ENCODE assay signal across 10 mouse cellular contexts in genomic region chrX:109191436-109191835, GRCm38 (mm10). TPM values are rescaled to one million over a fixed set of nuclear protein-coding genes. Genes with fewer than 3 reads are reported as not detected.
A peak's percentile ranks its signal among the peaks of the same experiment; 100 is the strongest.
DNase-seq lines count a peak whose midpoint lies in the region; ATAC-seq and TF ChIP-seq lines count a peak whose summit lies in the region.
"Had no signal": no experiment of that assay in that cellular context is flagged by ENCODE, and none has a peak within 500 bp of the region (broad histone marks: within the 10 kb centered on the region; RNA-seq: fewer than 3 reads in every experiment).

No protein-coding gene starts in this region.

- no peak overlapping the region for H3K9ac ChIP-seq in kidney, postnatal 0 days (ENCODE audit: low read depth, low read length)

- DNase-seq in gastrocnemius, adult 18-20 months (ENCODE audit: low spot score), result peak; percentile 3
- DNase-seq in gastrocnemius, adult 8-10 months (ENCODE audit: low spot score in 2 of 2), result no peak
- DNase-seq in kidney, postnatal 0 days (ENCODE audit: low spot score), result peak; percentile 29
- DNase-seq in urinary bladder, adult 2 months (ENCODE audit: low spot score), result no peak
- DNase-seq in gastrocnemius, postnatal 10 days, result no peak
- no peak for DNase-seq in yolk sac, embryonic 10.5 days (ENCODE audit: low spot score)
- DNase-seq: layer of hippocampus, adult 9-11 months had no signal

- no peak for TF ChIP-seq CTCF in cortical plate, adult 2 months (IDR thresholded peaks at IDR 0.05; ENCODE audit: extremely low read depth, insufficient read depth, low read length)
- no peak for TF ChIP-seq CTCF in kidney, postnatal 0 days (IDR thresholded peaks at IDR 0.05; ENCODE audit: low read depth)

- TF ChIP-seq POLR2A in cortical plate, adult 2 months (IDR thresholded peaks at IDR 0.05; ENCODE audit: extremely low read depth, insufficient read depth, low read length), result no peak

- peak overlapping the region; percentile 35; the same call in 1 of the 2 replicates for H3K27ac ChIP-seq in cortical plate, adult 2 months (ENCODE audit: insufficient read depth, low read length)
- H3K27ac ChIP-seq in kidney, postnatal 0 days, result 0 out of 2 replicates have a peak overlapping the region, but pooled peaks have one; percentile 0

- no peaks in the 10 kb centered on the region for H3K9me3 ChIP-seq in kidney, postnatal 0 days (replicated peaks; ENCODE audit: low read length)

- ATAC-seq in kidney, postnatal 0 days (replicated peaks; ENCODE audit: low FRiP score, low read depth), result no peak; the same call in 1 of the 2 replicates
- ATAC-seq in megakaryocyte, adult 5-6 weeks (ENCODE audit: poor library complexity, severe bottlenecking), result peak; percentile 94

- 54% methylated on average over 4 of the region's 4 CpGs for WGBS in kidney, postnatal 0 days

- H3K4me3 ChIP-seq in cortical plate, adult 2 months (ENCODE audit: insufficient read depth, low read length), result no peak overlapping the region
- no peak overlapping the region for H3K4me3 ChIP-seq in kidney, postnatal 0 days (replicated peaks; ENCODE audit: low read depth, low read length)

- no peaks in the 10 kb centered on the region for H3K36me3 ChIP-seq in kidney, postnatal 0 days (ENCODE audit: insufficient read depth, low read length)

- no peaks in the 10 kb centered on the region for H3K4me1 ChIP-seq in cortical plate, adult 2 months (ENCODE audit: control insufficient read depth, insufficient read depth, low read length)
- no peaks in the 10 kb centered on the region for H3K4me1 ChIP-seq in kidney, postnatal 0 days (replicated peaks; ENCODE audit: insufficient read depth, low read length)

- no peaks in the 10 kb centered on the region for H3K27me3 ChIP-seq in kidney, postnatal 0 days (ENCODE audit: insufficient read depth, low read length)

- no peak overlapping the region for H3K4me2 ChIP-seq in kidney, postnatal 0 days (ENCODE audit: low read length)

RNA-seq across cellular contexts. Expression of gene Gm6377, which starts 5.1 kb away (rescaled TPM):
- not detected for total RNA-seq in gastrocnemius, adult 18-20 months (2021)
- not detected for total RNA-seq in gastrocnemius, adult 8-10 months (2022)
- 0.04 TPM in 1 of 2 replicates, not detected in the other for polyA plus RNA-seq in cortical plate, adult 2 months (2012; rRNA removed)
- 0.17 and 0.22 TPM in 2 replicates for polyA plus RNA-seq in kidney, postnatal 0 days (2015; fragmentation: Nextera tagmentation; extraction: Ambion mirVana)
- 7.1 and 10.7 TPM in 2 replicates for total RNA-seq in megakaryocyte, adult 5-6 weeks (2015)
- 9.1 and 14.9 TPM in 2 replicates for total RNA-seq in megakaryocyte, adult 5-6 weeks (2017)
- 0.34 and 0.36 TPM in 2 replicates for polyA plus RNA-seq in urinary bladder, adult 2 months (2012; rRNA removed)
- under 1 TPM; 0.07 to 0.09 TPM for total RNA-seq in gastrocnemius, postnatal 10 days (2021)
- polyA plus RNA-seq: neural tube, embryonic 11.5 days had no signal

Comparison
In these comparisons a context has a peak if more than half of its experiments do, and no peak if none do; other contexts are left out.
1. DNase-seq: peak in gastrocnemius, adult 18-20 months (single experiment) and kidney, postnatal 0 days (single experiment); none in gastrocnemius, adult 8-10 months (0 of 2), urinary bladder, adult 2 months (single experiment), gastrocnemius, postnatal 10 days (single experiment) and yolk sac, embryonic 10.5 days (single experiment).
2. RNA of gene Gm6377, which starts 5.1 kb away (total RNA-seq): 7.1 to 14.9 TPM in megakaryocyte, adult 5-6 weeks; 0.07 to 0.09 TPM in gastrocnemius, postnatal 10 days, not detected in gastrocnemius, adult 18-20 months and not detected in gastrocnemius, adult 8-10 months; every median in the first group is over 4 times any median in the second.